ENCODE assay signal across 8 mouse cellular contexts in genomic region chr3:154332213-154332530, GRCm38 (mm10). TPM values are rescaled to one million over a fixed set of nuclear protein-coding genes. Genes with fewer than 3 reads are reported as not detected.
DNase-seq lines count a peak whose midpoint lies in the region; ATAC-seq lines count a peak whose summit lies in the region.

No protein-coding gene starts in this region.

- no peak for ATAC-seq in midbrain, embryonic 11.5 days (ENCODE audit: low FRiP score)
- no peak for ATAC-seq in midbrain, embryonic 15.5 days (replicated peaks)
- ATAC-seq in heart, embryonic 15.5 days (replicated peaks; ENCODE audit: insufficient number of reproducible peaks, insufficient read depth, low FRiP score, low read depth), result no peak
- no peak for ATAC-seq in neural tube, embryonic 15.5 days (ENCODE audit: low FRiP score)
- ATAC-seq in CD4-positive, CD25-positive, alpha-beta regulatory T cell, adult 4 months, result no peak

- no peak overlapping the region for H3K9ac ChIP-seq in midbrain, embryonic 11.5 days (ENCODE audit: low read length)
- H3K9ac ChIP-seq in midbrain, embryonic 15.5 days, result no peak overlapping the region
- no peak overlapping the region for H3K9ac ChIP-seq in heart, embryonic 15.5 days
- H3K9ac ChIP-seq in neural tube, embryonic 15.5 days (replicated peaks), result no peak overlapping the region

- H3K4me3 ChIP-seq in midbrain, embryonic 11.5 days (ENCODE audit: low read depth, low read length), result no peak overlapping the region
- no peak overlapping the region for H3K4me3 ChIP-seq in midbrain, embryonic 15.5 days
- H3K4me3 ChIP-seq in heart, embryonic 15.5 days, result peak overlapping the region; percentile 40
- H3K4me3 ChIP-seq in neural tube, embryonic 15.5 days (replicated peaks), result peak overlapping the region; percentile 7; the same call in 1 of the 2 replicates

- H3K36me3 ChIP-seq in midbrain, embryonic 11.5 days (ENCODE audit: control insufficient read depth, insufficient read depth, low read length), result no peaks in the 10 kb centered on the region
- H3K36me3 ChIP-seq in midbrain, embryonic 15.5 days (replicated peaks), result no peaks in the 10 kb centered on the region
- H3K36me3 ChIP-seq in heart, embryonic 15.5 days, result no peaks in the 10 kb centered on the region
- no peaks in the 10 kb centered on the region for H3K36me3 ChIP-seq in neural tube, embryonic 15.5 days

- DNase-seq in midbrain, embryonic 11.5 days (ENCODE audit: low spot score, missing footprints), result peak; percentile 96
- DNase-seq in kidney, postnatal 4 days, result peak; percentile 51 to 64
- no peak for DNase-seq in spleen, postnatal 4 days (ENCODE audit: low spot score in 2 of 2)
- no peak for DNase-seq in B cell, adult 2 months

- H3K27ac ChIP-seq in midbrain, embryonic 11.5 days (ENCODE audit: low read depth, low read length), result no peak overlapping the region
- no peak overlapping the region for H3K27ac ChIP-seq in midbrain, embryonic 15.5 days
- no peak overlapping the region for H3K27ac ChIP-seq in heart, embryonic 15.5 days
- H3K27ac ChIP-seq in neural tube, embryonic 15.5 days (replicated peaks), result no peak overlapping the region

- H3K4me1 ChIP-seq in midbrain, embryonic 11.5 days (ENCODE audit: control insufficient read depth, insufficient read depth, low read length), result peaks cover 13% of the 10 kb centered on the region
- H3K4me1 ChIP-seq in midbrain, embryonic 15.5 days, result peaks cover 13% of the 10 kb centered on the region
- peaks cover 32% of the 10 kb centered on the region for H3K4me1 ChIP-seq in heart, embryonic 15.5 days (replicated peaks)
- H3K4me1 ChIP-seq in neural tube, embryonic 15.5 days, result peaks cover 28% of the 10 kb centered on the region

- peaks cover 82% of the 10 kb centered on the region for H3K27me3 ChIP-seq in midbrain, embryonic 11.5 days (ENCODE audit: control insufficient read depth, insufficient read depth, low read length)
- peaks cover 59% of the 10 kb centered on the region for H3K27me3 ChIP-seq in midbrain, embryonic 15.5 days (replicated peaks)
- H3K27me3 ChIP-seq in heart, embryonic 15.5 days, result peaks cover 92% of the 10 kb centered on the region
- H3K27me3 ChIP-seq in neural tube, embryonic 15.5 days (replicated peaks), result peaks cover 80% of the 10 kb centered on the region

- under 1% methylated on average over 20 of the region's 20 CpGs for WGBS in midbrain, embryonic 11.5 days
- WGBS in midbrain, embryonic 15.5 days, result under 1% methylated on average over 20 of the region's 20 CpGs
- 2% methylated on average over 20 of the region's 20 CpGs for WGBS in heart, embryonic 15.5 days
- under 1% methylated on average over 20 of the region's 20 CpGs for WGBS in neural tube, embryonic 15.5 days

- peak overlapping the region; percentile 8; the same call in 1 of the 2 replicates for H3K4me2 ChIP-seq in midbrain, embryonic 11.5 days
- no peak overlapping the region for H3K4me2 ChIP-seq in midbrain, embryonic 15.5 days
- peak overlapping the region; percentile 58 for H3K4me2 ChIP-seq in heart, embryonic 15.5 days
- peak overlapping the region; percentile 31 for H3K4me2 ChIP-seq in neural tube, embryonic 15.5 days

- no peaks in the 10 kb centered on the region for H3K9me3 ChIP-seq in midbrain, embryonic 11.5 days (ENCODE audit: control insufficient read depth, low read length)
- H3K9me3 ChIP-seq in midbrain, embryonic 15.5 days, result no peaks in the 10 kb centered on the region
- H3K9me3 ChIP-seq in heart, embryonic 15.5 days (replicated peaks), result no peaks in the 10 kb centered on the region
- H3K9me3 ChIP-seq in neural tube, embryonic 15.5 days (replicated peaks), result no peaks in the 10 kb centered on the region

RNA-seq across cellular contexts. Expression of gene Lhx8, which starts 1.7 kb away (rescaled TPM):
- 0.27 TPM in 1 of 2 replicates, not detected in the other for polyA plus RNA-seq in midbrain, embryonic 11.5 days (2014; fragmentation: Nextera tagmentation; extraction: Ambion mirVana)
- 1.9 and 4.4 TPM in 2 replicates for polyA plus RNA-seq in midbrain, embryonic 15.5 days (2015; fragmentation: Nextera tagmentation; extraction: Ambion mirVana)
- 0.44 and 0.64 TPM in 2 replicates for polyA plus RNA-seq in heart, embryonic 15.5 days (2015; fragmentation: Nextera tagmentation; extraction: Ambion mirVana)
- polyA plus RNA-seq in neural tube, embryonic 15.5 days (2015; fragmentation: Nextera tagmentation; extraction: Ambion mirVana), result 0.19 TPM in 1 of 2 replicates, not detected in the other
- not detected for polyA plus RNA-seq in CD4-positive, CD25-positive, alpha-beta regulatory T cell, adult 4 months (2017; shearing (Covaris generic))

Comparison
In these comparisons a context has a peak if more than half of its experiments do, and no peak if none do; other contexts are left out.
1. DNase-seq: peak in midbrain, embryonic 11.5 days (single experiment) and kidney, postnatal 4 days (2 of 2); none in spleen, postnatal 4 days (0 of 2) and B cell, adult 2 months (0 of 2).
2. H3K4me3 ChIP-seq: peak in heart, embryonic 15.5 days (single experiment) and neural tube, embryonic 15.5 days (single experiment); none in midbrain, embryonic 11.5 days (single experiment) and midbrain, embryonic 15.5 days (single experiment).